ENCODE assay signal across 27 mouse cellular contexts in the genomic region with DNA sequence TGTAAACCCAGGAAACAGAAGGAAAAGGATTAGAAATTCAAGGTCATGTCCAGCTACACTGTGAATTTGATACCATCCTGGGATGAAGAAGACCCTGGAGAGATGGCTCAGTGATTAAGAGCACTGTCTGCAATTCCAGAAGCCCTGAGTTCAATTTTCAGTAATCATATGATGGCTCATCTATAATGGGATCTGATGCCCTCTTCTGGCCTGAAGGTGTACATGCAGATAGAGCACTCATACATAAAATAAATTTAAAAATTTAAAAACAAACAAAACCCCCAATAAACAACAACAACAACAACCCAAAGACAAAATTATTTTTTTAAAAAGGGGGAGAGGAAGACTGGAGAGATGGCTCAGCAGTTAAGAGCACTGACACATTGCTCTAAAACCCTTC. TPM values are rescaled to one million over a fixed set of nuclear protein-coding genes. Genes with fewer than 3 reads are reported as not detected.
DNase-seq lines count a peak whose midpoint lies in the region; ATAC-seq and TF ChIP-seq lines count a peak whose summit lies in the region.
"Had no signal": no experiment of that assay in that cellular context is flagged by ENCODE, and none has a peak within 500 bp of the region (broad histone marks: within the 10 kb centered on the region; RNA-seq: fewer than 3 reads in every experiment).

No protein-coding gene starts in this region.

- no peaks in the 10 kb centered on the region for H3K9me3 ChIP-seq in hindbrain, postnatal 0 days (ENCODE audit: low read length)
- no peaks in the 10 kb centered on the region for H3K9me3 ChIP-seq in hindbrain, embryonic 16.5 days (ENCODE audit: control insufficient read depth, low read length)
- H3K9me3 ChIP-seq in liver, embryonic 14.5 days (ENCODE audit: control insufficient read depth, low read length): no peaks in the 10 kb centered on the region
- H3K9me3 ChIP-seq in CH12.LX (replicated peaks; ENCODE audit: low read length): peaks cover 12% of the 10 kb centered on the region
- H3K9me3 ChIP-seq in embryonic facial prominence, embryonic 10.5 days: no peaks in the 10 kb centered on the region
- H3K9me3 ChIP-seq: embryonic facial prominence, embryonic 13.5 days; heart, embryonic 13.5 days; hindbrain, embryonic 15.5 days; lung, embryonic 15.5 days; neural tube, embryonic 15.5 days; stomach, embryonic 15.5 days had no signal

- H3K36me3 ChIP-seq in hindbrain, postnatal 0 days (ENCODE audit: insufficient read depth, low read length): no peaks in the 10 kb centered on the region
- no peaks in the 10 kb centered on the region for H3K36me3 ChIP-seq in hindbrain, embryonic 16.5 days (ENCODE audit: control insufficient read depth, insufficient read depth, low read length)
- H3K36me3 ChIP-seq in liver, embryonic 14.5 days (replicated peaks; ENCODE audit: control insufficient read depth, insufficient read depth, low read depth): no peaks in the 10 kb centered on the region
- H3K36me3 ChIP-seq in CH12.LX (replicated peaks in 1 of 2; ENCODE audit: control insufficient read depth in 1 of 2, insufficient read depth in 1 of 2, low read length in 1 of 2): no peaks in the 10 kb centered on the region
- no peaks in the 10 kb centered on the region for H3K36me3 ChIP-seq in embryonic facial prominence, embryonic 10.5 days (replicated peaks)
- H3K36me3 ChIP-seq: embryonic facial prominence, embryonic 13.5 days; heart, embryonic 13.5 days; hindbrain, embryonic 15.5 days; limb, embryonic 13.5 days; lung, embryonic 15.5 days; neural tube, embryonic 15.5 days; stomach, embryonic 15.5 days had no signal

- no peak overlapping the region for H3K27ac ChIP-seq in hindbrain, postnatal 0 days
- no peak overlapping the region for H3K27ac ChIP-seq in hindbrain, embryonic 16.5 days (ENCODE audit: low read depth, low read length)
- no peak overlapping the region for H3K27ac ChIP-seq in liver, embryonic 14.5 days
- H3K27ac ChIP-seq in CH12.LX (ENCODE audit: insufficient read depth, low read depth): no peak overlapping the region
- H3K27ac ChIP-seq in embryonic facial prominence, embryonic 10.5 days (replicated peaks): no peak overlapping the region
- H3K27ac ChIP-seq: embryonic facial prominence, embryonic 13.5 days; heart, embryonic 13.5 days; hindbrain, embryonic 15.5 days; limb, embryonic 13.5 days; lung, embryonic 15.5 days; neural tube, embryonic 15.5 days; stomach, embryonic 15.5 days had no signal

- H3K27me3 ChIP-seq in hindbrain, postnatal 0 days (ENCODE audit: insufficient read depth, low read length): no peaks in the 10 kb centered on the region
- no peaks in the 10 kb centered on the region; the same call in 1 of the 2 replicates for H3K27me3 ChIP-seq in hindbrain, embryonic 16.5 days (replicated peaks; ENCODE audit: control insufficient read depth, insufficient read depth, low read length)
- H3K27me3 ChIP-seq in liver, embryonic 14.5 days (ENCODE audit: control insufficient read depth, insufficient read depth, low read length): no peaks in the 10 kb centered on the region
- peaks cover 13% of the 10 kb centered on the region for H3K27me3 ChIP-seq in CH12.LX (replicated peaks)
- no peaks in the 10 kb centered on the region for H3K27me3 ChIP-seq in embryonic facial prominence, embryonic 10.5 days (replicated peaks; ENCODE audit: low read depth, poor library complexity, severe bottlenecking)
- H3K27me3 ChIP-seq: embryonic facial prominence, embryonic 13.5 days; heart, embryonic 13.5 days; hindbrain, embryonic 15.5 days; limb, embryonic 13.5 days; lung, embryonic 15.5 days; neural tube, embryonic 15.5 days; Patski; stomach, embryonic 15.5 days had no signal

- no peak for DNase-seq in hindbrain, postnatal 0 days (ENCODE audit: low spot score)
- DNase-seq in liver, embryonic 14.5 days (ENCODE audit: low read depth in 3 of 3, low spot score in 3 of 3): no peak
- no peak for DNase-seq in liver
- peak; percentile 29 for DNase-seq in 416B (ENCODE audit: low read depth)
- DNase-seq in CH12.LX (ENCODE audit: extremely low read depth): no peak
- DNase-seq in cerebellum, postnatal 4 days (ENCODE audit: low spot score in 2 of 2): no peak
- no peak for DNase-seq in embryonic facial prominence, embryonic 10.5 days (ENCODE audit: low spot score)
- DNase-seq: adrenal gland, postnatal 10 days; cerebellum, adult 9-11 months; heart, postnatal 4 days; kidney, adult 8-10 months; kidney, postnatal 4 days; midbrain, embryonic 14.5 days; thymus, adult 2 months had no signal

- no peak for TF ChIP-seq POLR2A in CH12.LX (IDR thresholded peaks at IDR 0.05; ENCODE audit: low read depth, low read length)

- TF ChIP-seq CTCF in hindbrain, postnatal 0 days (IDR thresholded peaks at IDR 0.05; ENCODE audit: low read depth): peak; percentile 52
- peak; percentile 24; the same call in 1 of the 2 replicates for TF ChIP-seq CTCF in liver, embryonic 14.5 days (IDR thresholded peaks at IDR 0.05; ENCODE audit: low read depth)
- peak; percentile 24 to 57; a peak in 2 of 4 replicates for TF ChIP-seq CTCF in CH12.LX (conservative IDR thresholded peaks at IDR 0.05 in 1 of 2, IDR thresholded peaks at IDR 0.05 in 1 of 2; ENCODE audit: low read depth in 2 of 2, low read length in 2 of 2)

- H3K4me3 ChIP-seq in hindbrain, postnatal 0 days (ENCODE audit: low read length): no peak overlapping the region
- H3K4me3 ChIP-seq in hindbrain, embryonic 16.5 days (ENCODE audit: low read length): no peak overlapping the region
- H3K4me3 ChIP-seq in liver, embryonic 14.5 days (ENCODE audit: insufficient read depth in 1 of 2, low read depth in 2 of 2, low read length in 2 of 2): no peak overlapping the region
- no peak overlapping the region for H3K4me3 ChIP-seq in CH12.LX (replicated peaks in 1 of 3; ENCODE audit: low read depth in 2 of 3, low read length in 2 of 3, poor library complexity in 1 of 3)
- no peak overlapping the region for H3K4me3 ChIP-seq in embryonic facial prominence, embryonic 10.5 days
- H3K4me3 ChIP-seq: embryonic facial prominence, embryonic 13.5 days; heart, embryonic 13.5 days; hindbrain, embryonic 15.5 days; limb, embryonic 13.5 days; lung, embryonic 15.5 days; neural tube, embryonic 15.5 days; stomach, embryonic 15.5 days had no signal

- dilution Hi-C loops in CH12.LX (cut with MboI; ENCODE audit: extremely low pct_ligation_motif_present, extremely low pct_unique_long_range_greater_than_20kb, low sequenced_read_pairs): no loop called here

- no peak for TF ChIP-seq EP300 in liver, embryonic 14.5 days (IDR thresholded peaks at IDR 0.05; ENCODE audit: low read depth)
- no peak for TF ChIP-seq EP300 in CH12.LX (IDR thresholded peaks at IDR 0.05; ENCODE audit: low read length)

- no peak for ATAC-seq in hindbrain, postnatal 0 days
- ATAC-seq in hindbrain, embryonic 16.5 days: no peak
- ATAC-seq in liver, embryonic 14.5 days (ENCODE audit: insufficient read depth): no peak
- ATAC-seq: forebrain, embryonic 14.5 days; Patski had no signal

- no peaks in the 10 kb centered on the region for H3K4me1 ChIP-seq in hindbrain, postnatal 0 days (ENCODE audit: insufficient read depth, low read length)
- H3K4me1 ChIP-seq in hindbrain, embryonic 16.5 days (ENCODE audit: control insufficient read depth, insufficient read depth, low read depth, low read length): no peaks in the 10 kb centered on the region
- H3K4me1 ChIP-seq in liver, embryonic 14.5 days (replicated peaks; ENCODE audit: control insufficient read depth in 2 of 2, insufficient read depth in 2 of 2, low read length in 1 of 2): peaks cover 0 to 3% of the 10 kb centered on the region in 2 experiments; a peak in 2 of 4 replicates
- peaks cover 0 to 6% of the 10 kb centered on the region in 2 experiments; a peak in 2 of 4 replicates for H3K4me1 ChIP-seq in CH12.LX (ENCODE audit: control insufficient read depth in 1 of 2, insufficient read depth in 2 of 2)
- 0 out of 2 replicates have a peak, but pooled peaks cover 3% of the 10 kb centered on the region for H3K4me1 ChIP-seq in embryonic facial prominence, embryonic 10.5 days
- H3K4me1 ChIP-seq: embryonic facial prominence, embryonic 13.5 days; heart, embryonic 13.5 days; hindbrain, embryonic 15.5 days; neural tube, embryonic 15.5 days; stomach, embryonic 15.5 days had no signal

- in situ Hi-C loops in CH12.LX (cut with MboI; ENCODE audit: low pct_ligation_motif_present, low pct_unique_long_range_greater_than_20kb, low sequenced_read_pairs): loop anchor here (25.0 kb wide), 1 partner anchor 585 kb away; the partner anchor contains the start of gene Camkk1

- peak; percentile 43 for TF ChIP-seq RAD21 in CH12.LX (IDR thresholded peaks at IDR 0.05; ENCODE audit: low read depth, low read length)

- H3K9ac ChIP-seq in hindbrain, postnatal 0 days (replicated peaks; ENCODE audit: low read length): no peak overlapping the region
- H3K9ac ChIP-seq in hindbrain, embryonic 16.5 days (ENCODE audit: low read depth, low read length): no peak overlapping the region
- H3K9ac ChIP-seq in liver, embryonic 14.5 days (replicated peaks): no peak overlapping the region
- no peak overlapping the region for H3K9ac ChIP-seq in CH12.LX (ENCODE audit: insufficient read depth, low read depth)
- H3K9ac ChIP-seq: embryonic facial prominence, embryonic 13.5 days; heart, embryonic 13.5 days; hindbrain, embryonic 15.5 days; limb, embryonic 13.5 days; lung, embryonic 15.5 days; neural tube, embryonic 15.5 days; stomach, embryonic 15.5 days had no signal

- H3K4me2 ChIP-seq in hindbrain, postnatal 0 days (ENCODE audit: low read depth, low read length): no peak overlapping the region
- H3K4me2 ChIP-seq in hindbrain, embryonic 16.5 days (ENCODE audit: low read length): no peak overlapping the region
- no peak overlapping the region for H3K4me2 ChIP-seq in liver, embryonic 14.5 days (ENCODE audit: low read depth)
- H3K4me2 ChIP-seq in CH12.LX (ENCODE audit: insufficient read depth, low read depth, poor library complexity, severe bottlenecking): no peak overlapping the region
- H3K4me2 ChIP-seq: embryonic facial prominence, embryonic 13.5 days; heart, embryonic 13.5 days; hindbrain, embryonic 15.5 days; limb, embryonic 13.5 days; lung, embryonic 15.5 days; neural tube, embryonic 15.5 days; stomach, embryonic 15.5 days had no signal

- H3K79me2 ChIP-seq in CH12.LX (replicated peaks; ENCODE audit: control insufficient read depth, extremely low read depth, insufficient read depth, poor library complexity, severe bottlenecking): no peaks in the 10 kb centered on the region

RNA-seq across cellular contexts. Expression of gene Ggt6, which starts 8.4 kb away (rescaled TPM):
- total RNA-seq in hindbrain, postnatal 0 days (2014; rRNA removed): not detected in 2 replicates
- not detected in 2 replicates for polyA plus RNA-seq in hindbrain, postnatal 0 days (2015; fragmentation: Nextera tagmentation; extraction: Ambion mirVana)
- polyA plus RNA-seq in hindbrain, embryonic 16.5 days (2015; fragmentation: Nextera tagmentation; extraction: Ambion mirVana): not detected in 2 replicates
- 0.10 and 0.18 TPM in 2 replicates for polyA plus RNA-seq in liver, embryonic 14.5 days (2012; rRNA removed)
- polyA plus RNA-seq in liver, embryonic 14.5 days (2014; fragmentation: Nextera tagmentation; extraction: Ambion mirVana): 0.25 and 0.38 TPM in 2 replicates
- total RNA-seq in CH12.LX (2012; rRNA removed): 0.13 TPM in 2 replicates
- total RNA-seq in CH12.LX (2014; rRNA removed): not detected in 2 replicates
- polyA plus RNA-seq in CH12.LX (2012; ENCODE audit: insufficient read length, low read depth): 0.19 TPM in 1 of 2 replicates, not detected in the other
- 0.10 TPM in 1 of 2 replicates, not detected in the other for polyA plus RNA-seq in embryonic facial prominence, embryonic 10.5 days (2016; fragmentation: Nextera tagmentation; extraction: Ambion mirVana)
- total RNA-seq: heart, postnatal 4 days; layer of hippocampus, postnatal 14 days; left cerebral cortex, postnatal 10 days; megakaryocyte, adult 5-6 weeks had no signal
- polyA plus RNA-seq: forebrain, embryonic 14.5 days; heart, embryonic 13.5 days; hindbrain, embryonic 15.5 days; midbrain, embryonic 14.5 days; neural tube, embryonic 15.5 days had no signal

RNA-seq across cellular contexts. Expression of gene Mybbp1a, which starts 14.3 kb away (rescaled TPM):
- 28.0 and 36.1 TPM in 2 replicates for total RNA-seq in hindbrain, postnatal 0 days (2014; rRNA removed)
- polyA plus RNA-seq in hindbrain, postnatal 0 days (2015; fragmentation: Nextera tagmentation; extraction: Ambion mirVana): 61.5 and 68.7 TPM in 2 replicates
- 54.2 and 63.0 TPM in 2 replicates for polyA plus RNA-seq in hindbrain, embryonic 16.5 days (2015; fragmentation: Nextera tagmentation; extraction: Ambion mirVana)
- polyA plus RNA-seq in liver, embryonic 14.5 days (2012; rRNA removed): 31.0 and 56.3 TPM in 2 replicates
- 65.5 and 72.6 TPM in 2 replicates for polyA plus RNA-seq in liver, embryonic 14.5 days (2014; fragmentation: Nextera tagmentation; extraction: Ambion mirVana)
- total RNA-seq in CH12.LX (2012; rRNA removed) (245 and 334 TPM in 2 replicates), CH12.LX (2014; rRNA removed) (115 and 174 TPM in 2 replicates)
- 729 and 816 TPM in 2 replicates for polyA plus RNA-seq in CH12.LX (2012; ENCODE audit: insufficient read length, low read depth)
- 257 and 263 TPM in 2 replicates for polyA plus RNA-seq in embryonic facial prominence, embryonic 10.5 days (2016; fragmentation: Nextera tagmentation; extraction: Ambion mirVana)

RNA-seq across cellular contexts. Expression of gene Smtnl2, which starts 15.4 kb away (rescaled TPM):
- 13.0 and 19.1 TPM in 2 replicates for total RNA-seq in hindbrain, postnatal 0 days (2014; rRNA removed)
- 8.7 and 9.7 TPM in 2 replicates for polyA plus RNA-seq in hindbrain, postnatal 0 days (2015; fragmentation: Nextera tagmentation; extraction: Ambion mirVana)
- polyA plus RNA-seq in hindbrain, embryonic 16.5 days (2015; fragmentation: Nextera tagmentation; extraction: Ambion mirVana): 12.3 and 12.4 TPM in 2 replicates
- 1.1 and 1.3 TPM in 2 replicates for polyA plus RNA-seq in liver, embryonic 14.5 days (2012; rRNA removed)
- 0.85 and 0.86 TPM in 2 replicates for polyA plus RNA-seq in liver, embryonic 14.5 days (2014; fragmentation: Nextera tagmentation; extraction: Ambion mirVana)
- total RNA-seq in CH12.LX (2012; rRNA removed) (0.25 and 0.47 TPM in 2 replicates), CH12.LX (2014; rRNA removed) (0.26 and 0.47 TPM in 2 replicates)
- polyA plus RNA-seq in CH12.LX (2012; ENCODE audit: insufficient read length, low read depth): 0.10 TPM in 1 of 2 replicates, not detected in the other
- 16.4 and 16.6 TPM in 2 replicates for polyA plus RNA-seq in embryonic facial prominence, embryonic 10.5 days (2016; fragmentation: Nextera tagmentation; extraction: Ambion mirVana)
- total RNA-seq: megakaryocyte, adult 5-6 weeks had no signal
